Mouse (Mus musculus) activated CD4-positive, CD25-positive, alpha-beta regulatory T cell, adult 9 weeks (primary cell): Measurements from ENCODE around the gene Gm49322. TPM values are rescaled to one million over a fixed set of nuclear protein-coding genes. Genes with fewer than 3 reads are reported as not detected.

Experiments
- polyA plus RNA-seq: library from polyadenylated mRNA; unstranded; fragments of 100-300 nt; shearing (Covaris generic); gene quantifications from one replicate; pipeline ENCODE4 v1.2.1, GENCODE M21; 2017

Gene Gm49322
- 12.7 TPM for polyA plus RNA-seq

DNA sequence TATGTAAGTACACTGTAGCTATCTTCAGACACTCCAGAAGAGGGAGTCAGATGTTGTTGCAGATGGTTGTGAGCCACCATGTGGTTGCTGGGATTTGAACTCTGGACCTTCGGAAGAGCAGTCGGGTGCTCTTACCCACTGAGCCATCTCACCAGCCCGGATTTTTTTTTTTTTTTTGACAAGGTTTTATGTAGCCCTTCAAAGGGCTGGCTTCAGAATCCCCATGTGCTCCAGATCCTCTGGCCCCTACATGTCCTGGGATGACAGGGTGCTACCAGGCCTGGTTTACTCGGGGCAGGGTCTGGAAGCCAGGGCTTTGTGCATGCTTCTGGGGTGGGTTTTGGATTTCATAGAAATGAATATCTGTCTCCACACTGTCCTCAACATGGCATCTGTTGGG lies at the start of gene Gm49322:
Gm49322 (plus strand) TSS at position 301 of the 400 bp plus-strand sequence.

GRCm38 (mm10) chr10:80561116-80561944 lies 44.5 kb upstream of the Gm49322 start, which contains the start of gene Rexo1:
Rexo1 (minus strand) TSS chr10:80561560.

GRCm38 (mm10) chr10:80577195-80578130 lies 28.4 kb upstream of the Gm49322 start, which contains the start of gene Klf16:
Klf16 (minus strand) TSS chr10:80577321.

GRCm38 (mm10) chr10:80589879-80590854 lies 15.7 kb upstream of the Gm49322 start, which contains the start of gene Abhd17a:
Abhd17a (minus strand) TSS chr10:80590341.

DNA sequence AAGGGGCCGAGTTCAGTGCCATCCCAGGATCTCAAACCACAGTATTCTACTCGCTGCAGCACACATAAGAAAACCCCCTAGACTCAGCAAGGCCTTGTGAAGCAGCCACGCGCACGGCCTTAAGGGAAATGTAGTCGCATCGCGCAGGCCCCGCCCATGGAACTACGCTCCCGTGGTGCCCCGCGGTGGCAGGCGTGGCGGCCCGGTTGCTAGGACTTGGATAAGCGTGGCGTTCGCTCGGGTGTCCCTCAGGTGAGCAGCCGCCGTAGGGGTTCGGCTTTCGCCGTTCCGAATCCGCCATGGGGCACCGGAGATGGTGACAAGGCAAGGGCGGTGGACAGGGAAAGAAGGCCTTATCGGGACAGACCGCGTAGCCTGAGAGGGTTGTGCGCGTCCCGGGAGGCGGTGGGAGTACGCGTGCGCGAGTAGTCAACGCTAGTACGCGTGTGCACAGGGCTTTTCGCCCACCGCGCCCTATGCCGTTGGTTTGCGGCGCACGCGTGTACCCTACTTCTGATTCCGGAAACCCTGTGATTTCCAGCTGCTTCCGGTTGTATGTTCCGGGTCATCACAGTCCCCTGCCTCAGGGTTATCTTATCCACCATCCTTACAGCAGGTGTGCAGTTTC lies 3.0 kb upstream of the Gm49322 start, which contains the start of the genes Scamp4 and Adat3:
Scamp4 (plus strand) TSS at position 175 of the 628 bp plus-strand sequence.
Adat3 (plus strand) TSS at position 183 of the 628 bp plus-strand sequence.

DNA sequence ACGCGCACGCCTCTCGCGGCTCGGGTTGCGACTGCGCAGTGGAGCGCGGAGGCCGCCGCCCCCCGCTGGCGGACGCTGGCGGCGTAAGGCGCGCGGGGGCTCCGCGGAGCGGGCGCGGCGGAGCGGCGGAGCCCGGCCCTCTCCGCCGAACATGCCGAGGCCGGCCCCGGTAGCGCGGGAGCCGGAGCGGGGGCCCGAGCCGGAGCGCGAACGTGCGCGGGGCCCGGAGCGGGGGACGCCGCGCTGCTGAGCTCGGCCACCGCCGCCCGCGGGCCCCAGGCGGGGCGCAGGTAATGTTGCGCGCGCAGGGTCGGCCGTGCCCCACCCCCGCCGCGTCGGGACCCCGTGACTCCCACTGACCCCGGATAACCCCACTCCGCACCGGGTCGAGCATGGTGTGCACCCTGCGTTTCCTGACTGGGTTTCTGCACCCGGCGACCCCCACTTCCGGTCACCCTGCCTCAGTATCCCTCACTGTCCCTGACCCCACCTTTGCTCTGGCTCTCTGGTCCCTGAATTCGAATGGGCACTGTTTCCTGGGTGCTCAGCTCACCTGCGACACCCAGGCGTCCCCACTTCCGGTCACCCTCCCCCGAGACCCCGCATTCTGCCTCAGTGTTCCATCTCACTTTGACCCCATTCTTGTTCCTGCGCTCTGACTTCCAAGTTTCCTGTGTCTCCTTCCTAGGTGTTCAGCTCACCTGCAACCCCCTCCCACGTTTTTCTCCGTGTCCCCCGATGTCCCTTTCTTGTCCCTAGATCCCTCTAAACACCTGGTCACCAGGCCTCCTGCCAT lies 17.0 kb downstream of the Gm49322 start, which contains the start of gene Csnk1g2:
Csnk1g2 (plus strand) TSS at position 178 of the 796 bp plus-strand sequence.

DNA sequence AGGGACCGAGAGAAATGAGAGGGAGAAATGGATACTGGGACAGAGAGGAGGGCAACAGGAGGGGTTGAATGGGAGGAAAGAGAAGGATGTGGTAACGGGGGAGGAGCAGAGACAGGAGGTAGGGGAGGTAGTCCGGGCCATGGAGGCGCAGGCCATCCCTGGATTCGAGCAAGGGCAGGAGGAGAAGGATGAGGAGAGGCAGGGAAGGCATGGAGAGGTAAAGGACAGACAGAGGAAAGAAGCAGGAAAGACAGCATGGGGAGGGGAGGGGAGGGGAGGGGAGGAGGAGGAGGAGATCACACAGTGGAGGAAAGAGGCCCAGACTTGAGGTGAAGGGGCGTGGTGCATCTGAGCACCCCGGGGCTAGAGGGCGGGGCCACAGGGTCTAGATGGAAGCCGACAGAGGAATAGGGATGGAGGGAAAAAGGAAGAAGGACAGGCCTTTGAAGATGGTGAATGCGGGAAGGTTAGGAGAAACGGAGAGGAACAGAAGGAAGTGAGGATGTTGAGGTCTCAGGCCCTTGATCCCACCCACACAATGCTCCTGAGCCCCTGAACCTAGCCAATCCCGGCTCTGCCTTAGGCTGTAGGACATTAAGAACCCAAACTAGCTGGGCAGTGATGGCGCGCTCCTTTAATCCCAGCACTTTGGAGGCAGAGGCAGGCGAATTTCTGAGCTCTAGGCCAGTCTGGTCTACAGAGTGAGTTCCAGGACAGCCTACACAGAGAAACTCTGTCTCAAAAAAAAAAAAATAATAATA lies 51.2 kb downstream of the Gm49322 start, which contains the start of gene Btbd2:
Btbd2 (minus strand) TSS at position 209 of the 761 bp plus-strand sequence.

Other genes with a start within 250 kb of the Gm49322 start
- not detected for gene Plk5, start 249.6 kb upstream of the Gm49322 start, polyA plus RNA-seq
- gene Mex3d, start 218.4 kb upstream of the Gm49322 start, polyA plus RNA-seq = 0.16 TPM
- 36.7 TPM for gene Mbd3, start 206.5 kb upstream of the Gm49322 start, polyA plus RNA-seq
- gene Uqcr11, start 199.2 kb upstream of the Gm49322 start, polyA plus RNA-seq = 302 TPM
- gene Tcf3, start 172.4 kb upstream of the Gm49322 start, polyA plus RNA-seq = 23.0 TPM
- gene Onecut3, start 111.2 kb upstream of the Gm49322 start, polyA plus RNA-seq = not detected
- gene Atp8b3, start 66.9 kb upstream of the Gm49322 start, polyA plus RNA-seq = 0.07 TPM
- gene Rexo1, start 44.5 kb upstream of the Gm49322 start, polyA plus RNA-seq = 47.1 TPM
- gene Klf16, start 28.7 kb upstream of the Gm49322 start, polyA plus RNA-seq = 1.1 TPM
- 28.7 TPM for gene Abhd17a, start 15.7 kb upstream of the Gm49322 start, polyA plus RNA-seq
- gene Scamp4, start 3.1 kb upstream of the Gm49322 start, polyA plus RNA-seq = 115 TPM
- gene Adat3, start 3.1 kb upstream of the Gm49322 start, polyA plus RNA-seq = 4.6 TPM
- gene Csnk1g2, start 16.8 kb downstream of the Gm49322 start, polyA plus RNA-seq = 8.2 TPM
- 2.7 TPM for gene Btbd2, start 51.0 kb downstream of the Gm49322 start, polyA plus RNA-seq
- gene Mknk2, start 72.1 kb downstream of the Gm49322 start, polyA plus RNA-seq = 19.0 TPM
- 412 TPM for gene Mob3a, start 96.0 kb downstream of the Gm49322 start, polyA plus RNA-seq
- 148 TPM for gene Izumo4, start 96.2 kb downstream of the Gm49322 start, polyA plus RNA-seq
- 42.7 TPM for gene Ap3d1, start 136.2 kb downstream of the Gm49322 start, polyA plus RNA-seq
- gene Dot1l, start 149.2 kb downstream of the Gm49322 start, polyA plus RNA-seq = 8.4 TPM
- gene Sf3a2, start 192.2 kb downstream of the Gm49322 start, polyA plus RNA-seq = 75.0 TPM
- 206 TPM for gene Plekhj1, start 192.6 kb downstream of the Gm49322 start, polyA plus RNA-seq
- not detected for gene Amh, start 199.2 kb downstream of the Gm49322 start, polyA plus RNA-seq
- not detected for gene Jsrp1, start 207.5 kb downstream of the Gm49322 start, polyA plus RNA-seq
- 2,065 TPM for gene Oaz1, start 220.6 kb downstream of the Gm49322 start, polyA plus RNA-seq
- not detected for gene Lingo3, start 238.0 kb downstream of the Gm49322 start, polyA plus RNA-seq
- 190 TPM for gene Lsm7, start 249.2 kb downstream of the Gm49322 start, polyA plus RNA-seq
- gene Sppl2b, start 249.3 kb downstream of the Gm49322 start, polyA plus RNA-seq = 41.4 TPM